In the genomic region with DNA sequence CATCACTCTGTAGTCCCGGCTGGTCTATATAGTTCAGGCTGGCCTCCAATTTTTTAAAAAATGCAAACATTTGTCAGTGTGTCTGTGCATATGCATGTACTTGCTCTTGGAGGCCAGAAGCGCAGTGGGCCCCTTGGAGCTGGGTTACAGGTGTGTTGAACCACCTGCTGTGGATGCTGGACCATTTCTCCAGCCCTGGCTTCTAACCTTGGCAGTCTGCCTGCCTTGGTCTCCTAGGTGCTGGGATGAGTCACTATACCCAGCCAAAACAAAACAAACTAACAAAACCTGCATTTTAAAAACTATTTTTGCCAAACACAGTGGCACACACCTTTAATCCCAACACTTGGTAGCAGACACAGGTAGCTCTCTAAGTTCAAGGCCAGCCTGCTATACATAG, we compare ENCODE assay signal across 25 mouse cellular contexts.
"Had no signal": no experiment of that assay in that cellular context is flagged by ENCODE, and none has a peak within 500 bp of the region (broad histone marks: within the 10 kb centered on the region; RNA-seq: fewer than 3 reads in every experiment).

No protein-coding gene starts in this region.

- ATAC-seq: liver, postnatal 0 days; lung, postnatal 0 days; midbrain, embryonic 15.5 days had no signal

- H3K4me2 ChIP-seq: limb, embryonic 12.5 days; limb, embryonic 15.5 days; liver, embryonic 11.5 days; lung, embryonic 14.5 days; midbrain, embryonic 12.5 days; midbrain, embryonic 15.5 days; neural tube, embryonic 12.5 days; neural tube, embryonic 15.5 days had no signal

- H3K27me3 ChIP-seq: limb, embryonic 12.5 days; limb, embryonic 15.5 days; midbrain, embryonic 12.5 days; midbrain, embryonic 15.5 days; neural tube, embryonic 12.5 days; neural tube, embryonic 15.5 days had no signal

- H3K9me3 ChIP-seq: limb, embryonic 12.5 days; limb, embryonic 15.5 days; midbrain, embryonic 12.5 days; midbrain, embryonic 15.5 days; neural tube, embryonic 12.5 days; neural tube, embryonic 15.5 days had no signal

- H3K4me3 ChIP-seq: layer of hippocampus, adult 2 months; left cerebral cortex, adult 2 months; limb, embryonic 12.5 days; limb, embryonic 15.5 days; midbrain, embryonic 12.5 days; midbrain, embryonic 15.5 days; neural tube, embryonic 12.5 days; neural tube, embryonic 15.5 days had no signal

- H3K27ac ChIP-seq: kidney, postnatal 0 days; layer of hippocampus, adult 2 months; left cerebral cortex, adult 2 months; limb, embryonic 12.5 days; limb, embryonic 15.5 days; liver, embryonic 14.5 days; macrophage; midbrain, embryonic 12.5 days; midbrain, embryonic 15.5 days; neural tube, embryonic 12.5 days; neural tube, embryonic 15.5 days; stomach, postnatal 0 days had no signal

- H3K36me3 ChIP-seq: limb, embryonic 12.5 days; limb, embryonic 15.5 days; midbrain, embryonic 12.5 days; midbrain, embryonic 15.5 days; neural tube, embryonic 12.5 days; neural tube, embryonic 15.5 days had no signal

- H3K4me1 ChIP-seq: limb, embryonic 12.5 days; limb, embryonic 15.5 days; midbrain, embryonic 12.5 days; midbrain, embryonic 15.5 days; neural tube, embryonic 12.5 days; neural tube, embryonic 15.5 days had no signal

- H3K9ac ChIP-seq: limb, embryonic 12.5 days; limb, embryonic 15.5 days; liver, embryonic 14.5 days; liver, postnatal 0 days; lung, embryonic 14.5 days; midbrain, embryonic 12.5 days; midbrain, embryonic 15.5 days; neural tube, embryonic 12.5 days; neural tube, embryonic 15.5 days had no signal

- DNase-seq: kidney, postnatal 25 days; layer of hippocampus, postnatal 36 days; left cerebral cortex, postnatal 4 days; liver, postnatal 0 days; lung, embryonic 14.5 days; right cerebral cortex, adult 18-20 months; right cerebral cortex, postnatal 14 days; right cerebral cortex, postnatal 4 days; thymus, adult 2 months; thymus, postnatal 14 days; thymus, postnatal 4 days had no signal
